Mouse (Mus musculus): ENCODE measurements around the gene Sap30bp.

Gene Sap30bp

GRCm38 (mm10) chr11:116004840-116005700 is 72.0 kb downstream of the Sap30bp start:
- peak; percentile 47 for DNase-seq

- no peak for DNase-seq
Measured at GRCm38 (mm10) chr11:116005701-116006419, 72.8 kb downstream of the Sap30bp start.

- DNase-seq = no peak
Measured at GRCm38 (mm10) chr11:116007095-116007850, 74.2 kb downstream of the Sap30bp start.

GRCm38 (mm10) chr11:116008411-116008810 is 75.3 kb downstream of the Sap30bp start:
- no peak for DNase-seq

- no peak for DNase-seq
Measured at GRCm38 (mm10) chr11:116008832-116009375, 75.8 kb downstream of the Sap30bp start.

GRCm38 (mm10) chr11:116009661-116010060 is 76.6 kb downstream of the Sap30bp start:
- peak; percentile 93 for DNase-seq

- DNase-seq = peak; percentile 53
Measured at GRCm38 (mm10) chr11:116010146-116010545, 77.1 kb downstream of the Sap30bp start.

GRCm38 (mm10) chr11:116010948-116011347 is 77.9 kb downstream of the Sap30bp start:
- DNase-seq = no peak

GRCm38 (mm10) chr11:116011529-116012261 is 78.6 kb downstream of the Sap30bp start:
- DNase-seq = no peak

GRCm38 (mm10) chr11:116012262-116012947 is 79.3 kb downstream of the Sap30bp start, which contains the start of gene Galk1:
Galk1 (minus strand) TSS chr11:116012719.
- DNase-seq = peak; percentile 68

- DNase-seq = no peak
Measured at GRCm38 (mm10) chr11:116014821-116015220, 81.7 kb downstream of the Sap30bp start.

Measured in cerebellum, adult 11 months (tissue).